Mouse (Mus musculus) megakaryocyte, embryonic 14.5 days (primary cell): ENCODE results near the gene Rab31. TPM values are rescaled to one million over a fixed set of nuclear protein-coding genes. Genes with fewer than 3 reads are reported as not detected.

Experiments used
- H3K27me3 ChIP-seq: replicated peaks from 2 replicates; pipeline ENCODE3; 2012; ENCODE audit warnings: inconsistent platforms
- H3K36me3 ChIP-seq: replicated peaks from 2 replicates; pipeline ENCODE3; 2012; ENCODE audit warnings: low read length, inconsistent platforms, mixed read lengths
- H3K4me1 ChIP-seq: 2 replicates; pipeline ENCODE4 v1.6.1; 2012; ENCODE audit warnings: inconsistent platforms
- H3K4me3 ChIP-seq: replicated peaks from 2 replicates; pipeline ENCODE3; 2012; ENCODE audit warnings: moderate library complexity, mild to moderate bottlenecking, inconsistent platforms
- H3K9me3 ChIP-seq: 2 replicates; pipeline ENCODE4 v1.6.1; 2012; ENCODE audit warnings: inconsistent platforms
- FLI1 ChIP-seq: IDR thresholded peaks from 2 replicates; pipeline ENCODE4 v1.6.1; 2012; ENCODE audit warnings: low read length, inconsistent platforms, mixed read lengths
- GATA1 ChIP-seq: IDR thresholded peaks from 3 replicates; pipeline ENCODE4 v1.6.1; 2012; ENCODE audit warnings: mixed read lengths, low read length, inconsistent platforms, borderline replicate concordance
- polyA plus RNA-seq: library from polyadenylated mRNA; stranded (reverse); fragments of >175 nt; gene quantifications from 2 replicates; pipeline ENCODE4 v1.2.3, GENCODE M21; 2012; ENCODE audit warnings: low replicate concordance; ENCODE audit not compliant: insufficient read depth

Gene Rab31
- polyA plus RNA-seq, 1 experiment = 2.8 TPM

DNA sequence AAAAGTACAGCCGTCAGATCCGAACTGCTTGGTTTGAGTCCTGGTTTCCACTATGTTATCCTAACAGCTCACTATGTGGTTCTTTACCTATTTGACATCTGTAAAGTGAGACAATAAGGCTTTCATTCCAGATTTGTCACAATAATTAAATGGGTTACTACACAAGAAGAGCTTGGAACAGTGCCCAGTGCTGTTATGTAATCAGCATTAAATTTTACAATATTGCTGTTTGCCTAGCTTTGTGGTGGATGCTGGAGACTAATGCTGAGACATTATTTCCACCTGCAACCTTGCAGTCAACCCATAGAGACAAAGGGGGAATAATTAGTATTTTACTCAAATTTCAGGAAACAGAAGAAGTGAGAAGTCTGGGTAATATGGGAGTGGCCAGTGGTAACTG, 154.1 kb downstream of the Rab31 start:
- no peak for TF ChIP-seq GATA1
- no peak for TF ChIP-seq FLI1
- peaks cover 20% of the 10 kb centered on the region for H3K4me1 ChIP-seq
- H3K27me3 ChIP-seq = no peaks in the 10 kb centered on the region
- H3K36me3 ChIP-seq = no peaks in the 10 kb centered on the region
- no peak overlapping the region for H3K4me3 ChIP-seq
- H3K9me3 ChIP-seq = no peaks in the 10 kb centered on the region

DNA sequence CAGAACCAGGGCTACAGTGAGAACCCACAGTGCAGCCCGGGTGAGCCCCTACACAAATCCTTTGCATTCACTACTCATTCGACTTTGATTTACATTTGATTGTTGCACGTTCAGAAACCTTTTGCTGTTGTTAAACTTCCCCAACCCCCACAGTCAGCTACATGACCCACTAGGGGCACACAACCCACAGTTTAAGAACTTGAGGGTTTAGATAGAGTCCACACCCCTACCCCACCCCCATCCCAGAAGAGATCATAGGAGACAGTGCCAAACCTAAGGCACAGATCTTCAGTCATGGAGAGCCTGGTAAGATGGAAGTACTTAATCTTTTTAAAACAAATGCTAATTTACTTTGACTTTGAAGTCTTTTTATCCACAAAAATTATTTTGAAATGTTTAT, 156.9 kb downstream of the Rab31 start:
- Histone ChIP-seq H3K27me3 (no peaks in the 10 kb centered on the region), H3K9me3 (no peaks in the 10 kb centered on the region), H3K36me3 (no peaks in the 10 kb centered on the region), H3K4me1 (peaks cover 26% of the 10 kb centered on the region), H3K4me3 (no peak overlapping the region)
- TF ChIP-seq FLI1 = no peak
- no peak for TF ChIP-seq GATA1

DNA sequence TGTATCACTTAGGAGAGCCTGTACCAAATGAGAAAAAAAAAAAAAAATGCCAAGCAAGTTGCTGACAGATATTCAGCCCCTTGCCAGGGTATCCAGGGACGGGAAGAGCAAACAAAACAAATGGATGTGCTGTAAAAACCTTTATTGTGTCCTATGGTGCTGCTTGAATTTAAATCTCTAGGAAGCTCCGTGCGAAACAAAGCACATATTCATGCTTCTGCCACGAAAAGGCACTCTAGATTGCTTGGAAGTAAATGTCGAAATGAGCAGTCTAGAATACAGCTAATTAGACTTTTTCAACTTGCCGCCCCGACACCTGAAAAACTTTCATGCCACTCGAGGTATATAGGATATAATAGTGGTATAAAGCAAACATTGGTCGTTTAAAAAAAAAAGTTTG, 158.1 kb downstream of the Rab31 start:
- Histone ChIP-seq H3K4me3 (peak overlapping the region; percentile 99), H3K9me3 (no peaks in the 10 kb centered on the region), H3K27me3 (no peaks in the 10 kb centered on the region), H3K4me1 (peaks cover 34% of the 10 kb centered on the region), H3K36me3 (peaks cover 2% of the 10 kb centered on the region)
- TF ChIP-seq FLI1 = no peak
- TF ChIP-seq GATA1 = no peak

DNA sequence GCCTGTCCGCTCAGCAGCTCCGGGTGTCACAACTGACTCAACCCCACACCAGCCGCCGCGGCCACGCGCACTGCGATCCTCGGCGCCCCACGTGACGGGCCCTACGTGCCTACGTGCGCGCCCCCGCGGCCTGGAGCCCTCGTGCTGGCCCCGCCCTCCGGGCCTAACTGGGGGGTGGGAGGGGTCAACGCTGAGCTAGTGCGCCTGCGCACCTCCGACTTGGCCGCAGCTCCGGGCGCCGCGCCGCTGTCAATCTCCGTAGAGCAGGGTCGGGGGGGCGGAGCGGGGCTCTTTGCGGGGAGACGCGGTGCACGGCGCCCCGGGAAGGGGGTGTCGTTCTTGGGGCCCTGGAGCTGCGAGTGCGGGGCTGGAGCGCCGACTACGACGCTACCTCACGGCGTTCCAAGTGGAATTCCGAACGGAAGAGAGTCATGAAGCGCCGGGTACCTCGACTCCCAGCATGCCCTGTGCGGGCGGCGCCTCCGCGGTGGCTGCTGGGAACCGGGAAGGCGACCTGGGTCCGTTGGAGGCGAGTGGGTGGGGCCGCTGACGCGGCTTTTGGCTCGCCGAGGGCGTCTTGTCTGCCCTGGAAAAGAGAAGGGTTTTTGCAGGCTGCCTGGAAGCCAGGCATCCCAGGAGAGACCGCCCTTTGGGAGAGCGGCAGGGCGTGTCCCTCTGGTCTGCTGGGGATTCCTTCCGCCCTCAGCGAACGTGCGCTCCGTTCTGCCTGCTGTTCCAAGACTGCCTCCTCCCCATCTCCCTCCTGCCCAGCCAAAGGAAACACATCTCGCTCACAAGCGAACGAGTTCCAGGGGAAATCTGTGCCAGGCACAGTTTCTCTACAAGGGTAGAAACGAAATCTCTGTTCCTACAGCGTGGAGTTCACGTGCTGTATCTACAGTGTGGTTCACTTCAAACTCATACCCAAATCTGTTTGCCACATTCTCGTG, 158.8 kb downstream of the Rab31 start, which contains the start of gene Vapa:
Gene Vapa, minus strand, starts transcription at position 93 of the 950 bp plus-strand sequence.
- no peaks in the 10 kb centered on the region for H3K9me3 ChIP-seq
- no peaks in the 10 kb centered on the region for H3K27me3 ChIP-seq
- peaks cover 37% of the 10 kb centered on the region for H3K4me1 ChIP-seq
- peak within 1 kb of the TSS; percentile 99 for H3K4me3 ChIP-seq
- no peak for TF ChIP-seq FLI1
- no peak for TF ChIP-seq GATA1
- H3K36me3 ChIP-seq = peaks cover 3% of the 10 kb centered on the region

DNA sequence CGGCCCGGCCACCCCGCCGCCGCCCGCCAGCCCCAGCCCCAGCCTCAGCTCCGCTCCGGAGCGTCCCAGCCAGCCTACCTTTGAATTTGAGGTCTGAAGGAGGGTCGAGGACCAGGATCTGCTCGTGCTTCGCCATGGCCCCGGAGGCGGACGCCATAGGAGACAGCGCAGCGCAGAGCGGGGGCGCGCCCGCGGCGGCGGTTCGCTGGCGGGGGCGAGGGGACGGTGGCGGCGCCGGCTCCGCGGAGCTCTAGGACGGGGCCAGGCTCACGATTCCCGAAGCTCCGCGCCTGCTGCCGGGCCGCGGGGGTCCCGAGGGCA, 159.4 kb downstream of the Rab31 start:
- Histone ChIP-seq H3K36me3 (peaks cover 3% of the 10 kb centered on the region), H3K9me3 (no peaks in the 10 kb centered on the region), H3K27me3 (no peaks in the 10 kb centered on the region), H3K4me1 (peaks cover 41% of the 10 kb centered on the region), H3K4me3 (peak overlapping the region; percentile 99)
- TF ChIP-seq GATA1 = no peak
- TF ChIP-seq FLI1 = no peak

DNA sequence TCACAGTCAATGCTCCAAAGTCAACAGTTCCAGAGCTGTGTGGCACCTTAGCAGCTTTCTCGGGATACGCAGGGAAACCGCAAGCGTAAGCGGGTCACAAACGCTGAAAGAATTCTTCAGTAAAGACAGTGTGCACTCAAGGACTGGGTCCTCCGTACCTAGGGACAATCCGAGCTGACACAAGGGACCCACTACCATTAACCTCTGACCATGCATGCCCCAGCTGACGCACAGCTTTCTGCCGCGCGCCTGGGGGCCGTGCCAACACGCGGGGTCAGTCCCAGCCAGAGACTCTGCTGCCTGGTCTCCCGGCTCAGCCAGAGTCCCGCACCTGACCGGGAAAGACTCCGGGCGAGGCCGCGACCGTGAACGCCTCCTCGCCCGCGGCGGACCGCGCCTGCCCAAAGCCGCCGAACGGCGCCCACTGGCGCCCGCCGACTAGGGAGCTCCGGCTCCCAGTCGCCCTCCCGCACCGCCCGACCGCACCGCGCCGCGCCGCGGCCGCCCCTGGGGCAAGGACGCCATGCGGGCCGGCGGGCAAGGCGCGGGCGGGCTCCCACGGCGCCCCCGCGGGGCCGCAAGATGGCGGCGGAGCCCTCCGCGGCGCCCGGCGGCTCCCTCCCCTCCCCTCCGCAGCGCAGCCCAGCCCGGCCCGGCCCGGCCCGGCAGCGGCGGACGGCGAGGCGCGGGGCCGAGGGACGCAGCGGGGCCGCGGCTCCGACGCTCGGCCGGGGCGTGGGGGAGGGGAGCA, 160.0 kb downstream of the Rab31 start:
- Histone ChIP-seq H3K4me3 (peak overlapping the region; percentile 99), H3K4me1 (peaks cover 46% of the 10 kb centered on the region), H3K9me3 (no peaks in the 10 kb centered on the region), H3K27me3 (no peaks in the 10 kb centered on the region), H3K36me3 (peaks cover 3% of the 10 kb centered on the region)
- TF ChIP-seq GATA1 (no peak), FLI1 (no peak)

DNA sequence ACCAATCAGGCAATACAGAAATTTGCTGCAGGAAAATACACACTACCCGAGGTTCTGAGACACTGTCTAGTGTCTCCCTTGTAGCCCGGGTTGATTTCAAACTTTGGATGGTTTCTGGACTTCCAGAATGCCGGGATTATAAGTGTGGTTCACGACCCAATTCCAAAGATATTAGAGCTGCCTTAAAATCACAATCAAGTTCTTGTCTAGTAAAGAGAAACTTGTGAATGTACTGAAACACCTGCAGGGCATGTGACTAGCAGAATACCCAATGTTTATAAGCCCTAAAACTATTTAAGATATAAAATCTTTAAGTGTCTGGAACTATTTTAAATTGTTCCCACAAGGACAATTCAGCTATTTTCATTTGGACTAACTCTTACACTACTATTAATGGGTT, 160.8 kb downstream of the Rab31 start:
- no peaks in the 10 kb centered on the region for H3K9me3 ChIP-seq
- TF ChIP-seq GATA1 = no peak
- TF ChIP-seq FLI1 = no peak
- peaks cover 55% of the 10 kb centered on the region for H3K4me1 ChIP-seq
- H3K27me3 ChIP-seq = no peaks in the 10 kb centered on the region
- peak overlapping the region; percentile 99 for H3K4me3 ChIP-seq
- peaks cover 3% of the 10 kb centered on the region for H3K36me3 ChIP-seq

DNA sequence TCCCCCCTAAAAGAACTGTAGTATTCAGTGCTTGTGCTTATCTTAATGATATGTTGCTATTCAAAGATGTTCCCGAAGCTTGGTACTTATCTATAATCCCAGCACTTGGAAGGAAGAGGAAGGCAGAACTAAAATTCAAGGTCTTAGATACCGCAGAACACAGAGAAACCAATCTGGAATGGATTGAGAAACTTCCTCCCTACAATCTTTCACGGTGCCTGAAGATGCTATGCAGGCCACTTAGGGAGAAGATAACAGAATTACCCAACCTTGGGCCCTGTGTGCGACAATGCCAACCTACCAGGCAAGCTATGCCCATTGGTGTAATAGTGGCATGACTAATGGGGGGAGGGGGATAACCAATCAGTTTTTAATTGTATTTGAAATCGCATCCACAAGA, 163.8 kb downstream of the Rab31 start:
- Histone ChIP-seq H3K36me3 (peaks cover 3% of the 10 kb centered on the region), H3K4me3 (peak overlapping the region; percentile 68), H3K9me3 (no peaks in the 10 kb centered on the region), H3K27me3 (no peaks in the 10 kb centered on the region), H3K4me1 (peaks cover 73% of the 10 kb centered on the region)
- TF ChIP-seq FLI1 (no peak), GATA1 (no peak)

DNA sequence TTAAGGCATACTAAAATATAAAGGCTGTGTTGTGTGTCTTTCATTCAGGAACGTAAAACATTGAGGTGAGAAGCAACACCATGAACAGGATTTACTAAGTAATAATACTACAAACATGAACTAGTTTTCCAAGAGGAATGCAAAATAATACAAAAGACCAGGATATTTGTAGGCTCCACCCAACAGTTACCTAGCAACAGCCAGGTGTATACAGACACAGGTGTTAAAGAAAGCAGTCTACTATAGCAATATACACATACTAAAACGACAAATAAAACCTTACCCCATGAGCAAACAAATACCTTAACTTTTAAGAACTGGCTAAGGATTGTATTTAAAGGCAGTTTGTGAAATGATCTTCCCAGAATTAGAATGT, 164.3 kb downstream of the Rab31 start:
- peaks cover 3% of the 10 kb centered on the region for H3K36me3 ChIP-seq
- H3K27me3 ChIP-seq = no peaks in the 10 kb centered on the region
- no peak overlapping the region for H3K4me3 ChIP-seq
- TF ChIP-seq FLI1 = no peak
- TF ChIP-seq GATA1 = no peak
- no peaks in the 10 kb centered on the region for H3K9me3 ChIP-seq
- peaks cover 74% of the 10 kb centered on the region for H3K4me1 ChIP-seq
